Mouse (Mus musculus) kidney, adult 11 months (tissue): ENCODE results near the gene 4933427D14Rik.

ENCODE experiments used
- DNase-seq: peaks from one replicate; pipeline ENCODE4 v3.0.0; 2022

4933427D14Rik gene

GRCm38 (mm10) chr11:72207204-72207833 lies at the start of gene 4933427D14Rik, which contains the start of gene Txndc17:
4933427D14Rik (minus strand) TSS chr11:72207459.
Txndc17 (plus strand) TSS chr11:72207547.
- DNase-seq: peak; percentile 91

GRCm38 (mm10) chr11:72256441-72256840 lies 49.2 kb upstream of the 4933427D14Rik start:
- no peak for DNase-seq

GRCm38 (mm10) chr11:72255629-72256028 lies 48.4 kb upstream of the 4933427D14Rik start:
- DNase-seq: no peak

GRCm38 (mm10) chr11:72245196-72245753 lies 38.0 kb upstream of the 4933427D14Rik start:
- DNase-seq: no peak

DNA sequence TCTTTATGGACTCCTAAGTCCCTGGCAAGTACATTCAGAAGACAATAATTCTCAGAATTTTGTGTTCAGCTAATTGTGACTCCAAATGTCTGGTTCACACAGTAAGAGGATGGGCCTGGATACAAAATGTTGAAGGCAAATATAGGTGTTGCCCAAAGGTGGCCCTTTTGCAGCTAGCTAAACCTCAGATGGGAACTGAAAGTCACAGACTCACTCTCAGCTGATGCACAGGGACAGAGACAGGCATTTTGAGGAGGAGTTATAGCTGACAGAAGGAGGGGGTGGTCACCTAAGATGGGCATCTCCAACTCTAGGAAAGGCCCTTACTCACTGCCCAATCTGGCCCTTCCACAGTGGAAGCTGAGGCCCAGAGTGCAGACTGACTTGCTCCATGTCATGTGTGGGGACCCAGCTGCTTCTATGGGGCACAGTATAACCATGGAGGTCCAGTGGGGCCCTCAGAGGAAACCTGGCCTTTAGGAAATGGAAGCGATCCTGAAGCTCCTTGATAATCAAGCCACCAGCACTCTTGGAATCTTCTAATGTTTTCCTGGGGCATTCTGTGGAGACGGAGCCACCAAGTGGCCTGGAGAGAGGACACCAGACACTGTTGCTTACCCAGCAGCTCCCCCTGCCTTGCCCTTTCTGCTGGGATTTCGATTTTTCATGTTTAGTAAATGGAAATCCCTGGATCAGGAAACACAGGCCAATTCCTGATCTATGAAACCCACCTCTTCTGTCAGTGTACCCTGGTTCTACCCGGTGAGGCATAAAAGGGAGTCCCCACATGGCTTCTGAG lies 33.0 kb upstream of the 4933427D14Rik start:
- DNase-seq: no peak

- DNase-seq: no peak
Measured at GRCm38 (mm10) chr11:72234013-72234412, 26.8 kb upstream of the 4933427D14Rik start.

- DNase-seq: no peak
Measured at GRCm38 (mm10) chr11:72232991-72233390, 25.7 kb upstream of the 4933427D14Rik start.

- no peak for DNase-seq
Measured at GRCm38 (mm10) chr11:72232068-72232467, 24.8 kb upstream of the 4933427D14Rik start.

GRCm38 (mm10) chr11:72228513-72228912 lies 21.3 kb upstream of the 4933427D14Rik start:
- no peak for DNase-seq

- DNase-seq: no peak
Measured at GRCm38 (mm10) chr11:72226901-72227300, 19.6 kb upstream of the 4933427D14Rik start.

DNA sequence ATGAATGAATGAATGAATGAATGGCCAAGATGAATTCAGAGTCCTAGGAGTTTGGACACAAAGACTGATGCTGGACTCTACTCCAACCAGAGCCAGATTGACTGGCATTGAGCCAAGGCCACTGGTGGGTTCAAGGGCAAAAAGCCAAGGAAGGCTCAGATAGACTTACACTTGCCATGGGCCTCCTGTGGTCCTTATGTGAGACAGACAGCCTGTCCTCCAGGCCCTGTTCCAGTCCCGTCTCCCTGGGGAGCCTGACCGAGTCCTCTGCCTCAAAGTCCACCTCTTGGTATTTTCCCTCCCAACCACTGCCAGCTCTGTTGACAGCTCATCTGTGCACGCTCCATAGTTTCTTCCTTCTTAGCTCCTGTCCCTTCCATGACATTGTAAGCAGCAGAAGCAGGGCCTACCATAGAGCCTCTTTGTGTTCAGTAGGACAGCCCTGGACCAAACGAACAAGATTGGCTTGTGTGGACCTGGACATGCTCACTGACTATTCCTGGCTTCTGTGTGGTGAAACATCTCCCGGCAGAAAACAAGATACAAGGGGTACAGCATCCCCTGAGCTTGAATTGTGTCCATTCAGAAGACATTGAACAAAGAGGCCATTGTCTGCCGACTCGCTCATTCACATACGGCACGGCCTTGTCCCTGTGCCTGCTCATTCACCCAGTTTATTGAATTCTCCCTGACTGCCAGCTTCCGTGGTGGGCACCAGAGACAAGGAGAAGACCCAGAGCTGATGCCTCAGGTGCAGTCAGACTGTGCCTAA lies 18.9 kb upstream of the 4933427D14Rik start:
- DNase-seq: no peak

DNA sequence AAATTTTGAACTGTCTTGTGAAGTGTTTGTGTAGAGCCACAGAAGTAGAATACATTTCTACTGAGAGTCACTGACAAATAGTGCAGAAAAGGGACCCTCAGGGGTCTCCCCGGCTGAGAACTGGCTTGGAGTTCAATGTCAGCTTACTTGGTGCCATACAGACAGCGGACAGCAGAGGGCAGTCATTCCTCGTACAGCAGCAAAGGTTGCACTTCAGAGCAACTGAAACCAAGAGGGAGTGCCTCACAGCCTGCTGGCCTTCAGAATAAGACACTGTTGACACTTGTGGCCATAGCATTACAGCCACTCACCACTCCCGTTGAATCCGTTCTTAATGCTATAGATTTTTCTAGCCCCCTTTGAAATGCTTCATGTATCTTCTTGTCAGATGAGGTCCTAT lies 17.6 kb upstream of the 4933427D14Rik start:
- DNase-seq: peak; percentile 59

DNA sequence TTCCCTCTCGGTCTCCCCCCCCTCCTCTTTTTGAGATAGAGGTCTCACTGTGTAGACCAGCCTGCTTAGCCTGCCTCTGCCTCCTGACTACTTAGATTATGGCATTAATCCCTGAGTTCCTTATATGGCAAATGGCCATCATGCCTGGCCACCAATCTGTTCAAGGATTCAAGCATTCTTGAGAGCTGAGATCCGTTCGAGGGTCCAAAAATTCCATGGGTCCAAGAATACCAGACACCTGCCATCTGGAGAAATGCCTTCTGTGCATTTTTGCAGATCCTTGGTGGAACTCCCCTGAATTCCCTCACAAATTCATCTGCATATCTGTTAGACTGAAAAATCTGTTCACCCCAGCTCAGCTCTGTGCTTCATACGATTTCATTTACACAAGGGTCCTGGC lies 16.2 kb upstream of the 4933427D14Rik start:
- DNase-seq: no peak

- peak; percentile 39 for DNase-seq
Measured at GRCm38 (mm10) chr11:72221278-72221677, 14.0 kb upstream of the 4933427D14Rik start.

- DNase-seq: no peak
Measured at GRCm38 (mm10) chr11:72217116-72217515, 9.9 kb upstream of the 4933427D14Rik start.

DNA sequence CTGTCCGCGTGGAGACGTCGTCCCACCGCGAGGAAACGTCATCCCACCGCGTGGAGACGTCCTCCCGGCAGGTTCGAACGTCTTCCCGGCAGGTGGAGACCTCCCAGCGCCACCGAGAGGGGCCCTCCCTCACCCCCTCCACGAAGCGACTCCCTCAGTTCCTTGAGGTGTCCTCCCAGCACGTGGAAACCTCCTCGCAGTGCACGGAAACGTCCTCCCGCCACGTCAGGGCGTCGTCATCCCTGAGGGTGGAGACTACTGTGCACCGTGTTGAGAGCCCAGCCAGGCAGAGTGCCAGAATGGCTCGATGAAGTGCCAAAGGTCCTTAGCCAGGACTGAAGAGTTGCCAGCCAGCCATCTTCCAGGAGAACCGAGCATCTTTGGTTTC lies 8.1 kb upstream of the 4933427D14Rik start, which contains the start of gene Med31:
Gene Med31, minus strand, starts transcription at position 183 of the 388 bp plus-strand sequence.
- DNase-seq: peak; percentile 89

DNA sequence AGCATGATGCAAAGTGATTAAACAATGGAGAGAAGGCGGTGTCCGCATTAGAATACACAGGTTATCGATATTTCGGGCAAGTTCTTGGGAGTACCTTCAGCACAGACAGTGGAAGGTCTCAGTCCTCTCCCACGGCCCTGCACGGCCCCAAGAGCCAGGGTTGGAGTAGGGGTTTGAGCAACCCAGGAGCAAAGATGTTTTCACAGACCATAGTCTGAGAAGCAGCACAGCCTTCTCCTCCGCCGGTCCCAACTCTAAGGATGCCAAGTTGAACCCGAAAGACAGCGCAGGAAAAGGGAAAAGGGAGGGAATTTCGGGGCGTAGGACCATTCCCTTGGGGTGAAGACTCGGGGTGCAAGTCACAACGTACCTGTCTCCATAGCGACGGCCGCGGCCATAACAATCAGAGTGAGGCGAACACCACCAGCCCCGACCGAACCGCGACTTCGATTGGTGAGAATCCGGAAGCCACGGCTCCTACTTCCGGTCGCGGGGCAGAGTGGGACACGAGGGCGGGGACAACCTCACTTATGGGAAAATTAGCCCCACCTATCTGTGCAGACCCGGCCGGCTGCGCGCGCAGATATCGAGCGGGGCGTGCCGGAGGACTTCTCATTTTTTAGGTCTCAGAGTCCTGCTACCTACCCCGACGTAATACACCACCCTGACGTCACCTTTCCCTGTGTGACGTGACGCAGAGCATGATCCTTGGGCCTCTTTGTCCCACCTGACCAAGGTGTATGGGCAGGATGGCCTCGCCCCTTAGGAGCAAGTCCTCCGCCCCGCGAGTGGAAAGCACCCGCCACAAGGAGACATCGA lies 7.5 kb upstream of the 4933427D14Rik start:
- DNase-seq: peak; percentile 96

- peak; percentile 53 for DNase-seq
Measured at GRCm38 (mm10) chr11:72207834-72208377, 647 bp upstream of the 4933427D14Rik start.

DNA sequence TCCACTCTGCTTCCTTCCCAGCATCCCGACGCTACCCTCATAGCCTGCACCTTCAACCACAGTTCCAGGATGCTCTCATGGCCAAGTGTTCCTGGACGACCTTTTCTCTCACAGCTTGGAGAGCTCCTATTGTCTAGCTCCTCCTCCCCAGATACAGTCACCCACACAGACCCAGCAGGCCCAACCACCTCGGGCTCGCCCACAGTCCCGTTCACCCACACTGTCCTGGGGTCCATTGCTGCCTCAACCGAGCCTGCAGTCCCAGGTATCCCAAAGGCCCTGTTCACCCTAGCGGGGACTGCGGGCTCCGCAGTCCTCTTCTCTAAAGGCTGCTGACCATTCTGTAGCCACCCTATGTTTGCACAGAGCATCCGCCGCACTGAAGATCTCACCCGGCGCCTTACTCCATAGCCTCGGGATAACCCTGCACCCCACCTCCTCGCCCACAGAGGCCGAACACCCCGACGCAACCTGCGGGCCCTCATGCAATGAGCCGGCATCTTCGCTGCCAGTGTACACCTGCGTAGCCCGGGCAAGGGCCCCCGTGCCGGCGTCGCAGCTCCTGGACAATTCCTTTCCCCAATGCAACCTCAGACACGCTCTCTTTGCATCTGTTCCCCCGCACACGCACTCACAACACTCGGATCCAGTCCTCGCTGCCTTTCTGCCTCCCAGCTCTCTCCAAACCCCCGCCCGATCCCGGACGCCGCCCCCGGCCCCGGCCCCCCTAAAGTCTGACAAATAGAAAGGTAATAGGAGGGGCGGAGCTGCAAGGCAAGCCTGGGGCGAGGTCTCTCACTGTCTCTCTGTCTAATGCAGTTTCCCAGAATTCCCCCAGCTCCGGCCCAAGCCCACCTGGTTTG lies 687 bp downstream of the 4933427D14Rik start, which contains the start of gene Gm43951:
Gene Gm43951, minus strand, starts transcription at position 500 of the 863 bp plus-strand sequence.
- no peak for DNase-seq

DNA sequence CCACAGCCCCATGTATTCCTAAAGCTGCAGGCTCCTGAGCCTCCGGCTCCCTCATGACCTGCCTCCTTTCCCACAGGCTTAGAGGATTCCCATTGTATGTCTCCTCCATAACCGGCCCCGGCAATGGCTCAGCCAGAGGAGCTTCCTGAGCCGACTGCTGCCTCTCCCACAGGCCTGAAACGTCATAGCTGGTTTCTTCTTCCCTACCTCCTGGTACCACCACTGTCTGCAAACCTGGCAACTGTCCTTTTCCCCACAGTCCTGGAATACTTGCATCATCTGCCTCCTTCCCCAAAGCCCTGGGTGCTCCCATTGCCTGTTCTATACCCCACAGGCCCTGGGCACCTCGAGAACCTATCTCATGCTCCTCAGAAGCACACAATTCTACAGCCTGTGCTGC lies 2.0 kb downstream of the 4933427D14Rik start:
- no peak for DNase-seq

GRCm38 (mm10) chr11:72203440-72203839 lies 3.8 kb downstream of the 4933427D14Rik start:
- no peak for DNase-seq
